Mouse (Mus musculus): Measurements from ENCODE around the gene Ttc16.

The Ttc16 gene

DNA sequence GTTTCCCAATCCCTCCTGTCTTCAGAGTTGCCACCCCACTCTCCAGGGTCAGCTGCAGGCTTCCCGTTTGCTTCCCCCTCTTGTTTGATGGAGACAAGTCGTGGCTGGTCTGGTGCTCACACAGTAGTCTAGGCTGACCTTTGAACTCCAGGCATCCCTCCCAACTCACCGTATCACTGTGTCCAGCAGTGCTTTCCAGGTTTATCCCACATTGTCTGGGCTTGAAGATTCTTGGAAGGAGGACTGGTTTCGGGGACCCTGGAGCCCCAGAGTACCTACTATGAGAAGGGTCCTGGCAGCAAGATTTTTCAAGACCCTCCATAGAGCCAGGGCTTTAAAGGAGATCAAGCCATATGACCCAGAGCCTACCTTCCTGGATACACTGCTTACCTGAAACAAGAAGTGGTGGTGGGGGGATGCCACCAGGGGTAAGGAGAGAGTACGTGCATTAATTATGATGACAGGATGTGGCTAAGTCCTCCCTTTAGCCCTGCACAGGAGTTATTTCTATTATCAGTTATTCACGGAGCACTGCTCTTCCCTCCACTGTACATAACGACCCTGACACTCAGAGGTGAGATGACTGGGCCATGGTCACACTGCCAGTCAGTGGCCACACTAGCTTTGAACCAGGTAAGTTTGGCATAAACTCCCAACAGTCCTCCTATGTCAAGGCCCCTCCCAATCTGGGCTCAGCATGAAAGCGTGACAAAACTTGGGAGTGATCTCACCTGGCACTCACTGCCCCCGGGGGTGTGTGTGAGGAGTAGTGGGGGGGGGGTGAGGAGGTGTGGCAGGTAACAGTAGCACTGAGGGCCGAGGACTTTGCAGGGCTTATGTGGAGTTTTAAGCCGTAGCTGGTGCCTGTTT, 61.1 kb downstream of the Ttc16 start:
- peak in 1 of 2 experiments; percentile 60 for DNase-seq

DNA sequence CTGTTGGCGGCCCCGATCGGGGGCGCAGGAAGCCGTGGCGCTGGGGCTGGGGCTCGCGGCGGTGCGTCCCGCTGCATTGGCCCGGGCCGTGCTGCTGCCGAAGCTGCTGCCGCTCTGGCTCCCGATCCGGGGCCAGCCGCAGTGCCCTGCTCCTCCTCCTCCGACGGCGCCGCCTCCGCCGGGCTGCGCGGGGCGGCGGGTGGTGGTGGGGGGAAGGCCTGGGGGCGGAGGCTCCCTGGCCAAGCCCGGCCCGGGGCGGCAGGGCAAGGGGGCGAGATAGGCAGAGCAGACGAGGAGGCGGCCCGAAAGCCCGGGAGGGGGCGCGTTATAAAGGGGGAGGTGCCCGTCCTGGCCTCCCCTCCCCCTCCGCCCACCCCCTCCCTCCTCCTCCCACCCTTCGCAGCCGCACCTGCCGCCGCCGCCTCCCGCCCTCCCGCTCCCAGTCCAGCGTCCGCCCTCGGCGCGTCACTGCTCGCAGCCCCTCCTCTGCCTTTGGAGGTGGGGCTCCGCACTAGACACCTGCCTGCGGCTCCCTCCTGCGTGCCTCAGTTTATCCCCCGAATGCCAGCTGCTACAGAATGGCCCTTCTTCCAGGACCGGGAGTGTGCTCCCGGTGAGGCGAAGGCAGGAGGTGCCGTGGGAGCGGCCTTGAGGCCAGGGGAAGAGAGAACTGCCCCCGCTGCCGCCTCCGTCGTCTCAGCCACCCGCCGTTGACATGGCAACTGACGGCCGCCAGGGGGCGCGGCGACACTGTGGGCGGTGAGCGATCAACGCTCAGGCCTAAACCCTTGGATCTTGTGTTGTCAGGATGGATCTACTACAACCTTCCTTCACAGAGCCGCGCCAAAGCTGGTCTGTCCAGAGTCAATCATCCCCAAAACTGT, 62.3 kb downstream of the Ttc16 start, which contains the start of gene Cdk9:
Gene Cdk9 (minus strand): TSS at position 143 of the 884 bp plus-strand sequence.
- DNase-seq = peak; percentile 91 to 96

DNA sequence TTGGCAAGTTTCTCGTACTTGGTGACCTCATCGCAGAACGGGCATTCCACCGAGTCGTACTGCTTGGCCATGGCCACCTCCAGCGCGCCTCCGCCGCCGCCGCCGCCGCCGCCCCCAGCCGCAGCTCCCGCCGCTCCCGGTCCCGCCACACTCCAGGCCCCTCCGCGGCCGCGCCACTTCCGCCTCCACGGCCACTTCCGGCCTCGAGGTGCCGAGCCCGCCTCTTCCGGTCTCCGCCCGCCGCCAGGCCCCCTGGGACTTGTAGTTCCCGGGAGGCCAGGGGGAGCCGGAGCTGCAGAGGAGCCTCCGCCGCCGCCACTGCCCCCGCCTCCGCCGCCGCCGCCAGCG, 62.9 kb downstream of the Ttc16 start:
- peak; percentile 93 to 97 for DNase-seq

DNA sequence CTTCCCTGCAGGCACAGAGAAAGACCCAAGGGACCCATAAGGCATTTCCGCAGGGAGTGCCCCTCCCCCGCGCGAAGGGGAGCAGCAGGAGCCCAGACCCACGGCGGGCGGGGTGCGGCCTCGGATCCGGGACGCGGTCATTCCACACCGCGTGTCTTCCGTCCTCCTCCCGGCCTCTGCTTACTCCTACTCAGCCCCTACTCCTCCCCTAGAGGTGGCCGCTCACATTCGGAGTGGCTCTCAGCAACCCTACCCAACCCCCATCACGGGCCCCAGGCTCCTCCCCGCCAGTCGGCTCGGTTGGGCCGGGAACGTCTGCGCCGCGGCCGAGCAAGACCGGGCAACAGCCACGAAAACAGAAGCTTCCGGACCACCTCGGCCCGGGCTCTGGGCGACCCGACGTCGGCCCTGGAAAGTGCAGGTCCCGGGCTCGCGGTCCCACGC, 63.3 kb downstream of the Ttc16 start:
- DNase-seq = peak; percentile 84 to 90

DNA sequence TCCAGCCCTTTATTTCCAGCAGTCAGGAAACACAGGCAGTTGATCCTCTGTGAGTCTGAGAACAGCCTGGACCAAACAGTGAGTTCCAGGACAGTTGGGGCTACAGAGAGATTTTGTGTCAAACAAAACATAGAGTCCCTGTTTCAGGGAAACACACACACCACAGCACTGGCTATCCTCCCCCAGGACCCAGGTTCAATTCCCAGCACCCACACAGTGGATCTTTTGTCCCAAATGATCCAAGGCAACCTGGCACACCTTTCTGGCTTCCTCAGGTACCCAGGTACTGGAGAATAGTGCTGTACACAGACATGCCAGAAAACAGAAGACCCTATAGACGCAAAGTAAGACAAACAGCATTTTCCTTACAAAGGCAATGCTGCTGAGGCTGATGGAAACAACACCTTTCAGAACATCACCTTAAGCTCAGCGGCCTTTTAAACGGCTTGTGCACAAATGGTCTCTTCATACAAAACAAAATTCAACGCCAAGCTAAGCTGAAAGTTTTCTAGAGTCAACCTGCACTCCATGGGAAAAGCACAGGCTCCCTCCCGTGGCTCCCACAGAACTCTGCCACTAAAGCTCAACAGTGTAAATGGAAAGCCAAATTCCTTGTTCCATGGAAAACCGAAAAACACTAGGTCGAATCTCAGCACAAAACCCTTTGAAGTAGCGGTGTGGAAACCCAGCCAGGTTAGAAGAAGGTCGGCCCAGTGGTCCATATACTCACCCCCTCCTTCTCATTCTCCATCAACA, 64.0 kb downstream of the Ttc16 start:
- DNase-seq = no peak

DNA sequence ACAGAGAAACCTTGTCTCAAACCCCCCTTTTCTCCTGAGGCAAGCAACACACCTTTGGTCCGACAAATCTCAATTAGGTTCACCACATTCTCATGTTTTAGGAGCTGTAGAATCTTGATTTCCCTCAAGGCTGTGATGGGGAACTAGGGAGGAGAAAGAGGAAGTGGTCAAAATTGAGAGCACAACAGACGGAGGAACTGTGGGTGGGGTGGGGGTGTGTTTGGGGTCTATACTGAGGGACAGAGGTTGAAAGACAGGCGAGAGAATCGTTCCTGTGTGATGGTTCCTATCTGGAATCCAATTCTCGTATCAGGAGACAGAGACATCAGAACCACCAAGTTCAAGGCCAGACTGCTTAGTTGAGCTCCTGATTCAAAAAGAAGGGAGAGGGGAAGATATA, 65.0 kb downstream of the Ttc16 start:
- peak in 1 of 2 experiments; percentile 33 for DNase-seq

DNA sequence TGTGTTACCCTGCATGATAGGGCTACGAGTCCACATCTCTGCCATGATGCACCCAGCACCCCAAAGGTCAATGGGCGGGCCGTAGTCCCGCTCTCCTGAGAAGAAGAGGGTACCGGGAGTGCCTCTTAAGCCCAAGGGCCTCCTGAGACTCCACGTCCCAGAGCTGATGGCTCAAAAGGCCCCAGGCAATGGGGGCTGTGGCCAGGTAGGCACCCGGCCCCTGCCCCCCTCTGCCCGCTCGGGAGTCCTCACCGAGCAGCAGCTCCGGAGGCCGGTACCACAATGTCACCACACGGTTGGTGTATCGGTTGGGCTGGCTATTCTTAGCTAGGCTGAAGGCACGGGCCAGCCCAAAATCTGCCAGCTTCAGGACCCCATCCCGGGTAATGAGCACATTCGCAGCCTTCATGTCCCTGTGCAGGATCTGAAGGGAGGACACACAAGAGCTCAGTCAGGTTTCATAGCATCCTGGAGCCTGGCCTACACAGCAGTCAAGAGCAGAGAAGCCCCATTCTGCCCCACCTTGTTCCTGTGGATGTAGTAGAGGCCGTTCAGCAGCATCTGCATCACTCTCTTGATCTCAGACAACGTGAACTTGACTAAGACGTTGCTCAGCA, 65.8 kb downstream of the Ttc16 start:
- DNase-seq = peak in 1 of 2 experiments; percentile 48

DNA sequence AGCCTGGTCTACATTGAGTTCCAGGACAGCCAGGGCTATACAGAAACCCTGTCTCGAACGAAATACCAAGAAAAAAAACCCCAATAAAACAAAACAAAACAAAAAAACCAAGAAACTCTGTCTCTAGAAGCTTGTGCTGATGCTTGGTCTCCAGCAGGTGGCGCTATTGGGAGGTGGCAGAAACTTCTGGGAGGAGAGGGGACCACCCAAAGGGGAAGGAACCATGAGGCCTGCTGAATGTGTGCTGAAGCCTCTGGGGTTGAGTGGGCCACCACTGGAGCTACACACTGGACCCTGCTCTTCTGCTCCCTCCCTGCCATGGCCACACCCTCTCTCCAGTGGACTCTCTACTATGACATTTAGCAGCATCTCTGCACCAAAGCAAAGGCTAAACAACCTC, 66.8 kb downstream of the Ttc16 start:
- peak; percentile 55 to 59 for DNase-seq
